Mouse (Mus musculus) testis, adult 2 months (tissue): ENCODE measurements around the gene Mgll.

Source experiments
- CTCF ChIP-seq: fragments of 200-500 bp; IDR thresholded peaks from 2 replicates; pipeline ENCODE4 v1.5.1; 2012; ENCODE audit warnings: low read depth, mild to moderate bottlenecking, inconsistent platforms, low read length, moderate library complexity; ENCODE audit not compliant: control insufficient read depth, insufficient read depth, insufficient replicate concordance
- POLR2A ChIP-seq: fragments of 200-500 bp; IDR thresholded peaks from 2 replicates; pipeline ENCODE4 v1.6.1; 2012; ENCODE audit warnings: low read depth, mild to moderate bottlenecking, inconsistent platforms, low read length, moderate library complexity; ENCODE audit not compliant: control insufficient read depth

GRCm38 (mm10) chr6:88791299-88791698 is 67.1 kb downstream of the Mgll start:
- TF ChIP-seq POLR2A = no peak
- no peak for TF ChIP-seq CTCF
